Mouse (Mus musculus): Measurements from ENCODE around the gene Cbx3.
A peak's percentile ranks its signal among the peaks of the same experiment; 100 is the strongest.
"Not testable (repeated sequence)": the region's sequence is repeated elsewhere in the genome, so short reads cannot be mapped to it uniquely, and the experiment has no call there.

The Cbx3 gene

GRCm38 (mm10) chr6:51469715-51470310 is 347 bp upstream of the Cbx3 start, which contains the start of gene Hnrnpa2b1:
Gene Hnrnpa2b1, minus strand, starts transcription at chr6:51469894.
- DNase-seq (ENCODE audit: low spot score in 2 of 2): peak; percentile 95 to 99

DNA sequence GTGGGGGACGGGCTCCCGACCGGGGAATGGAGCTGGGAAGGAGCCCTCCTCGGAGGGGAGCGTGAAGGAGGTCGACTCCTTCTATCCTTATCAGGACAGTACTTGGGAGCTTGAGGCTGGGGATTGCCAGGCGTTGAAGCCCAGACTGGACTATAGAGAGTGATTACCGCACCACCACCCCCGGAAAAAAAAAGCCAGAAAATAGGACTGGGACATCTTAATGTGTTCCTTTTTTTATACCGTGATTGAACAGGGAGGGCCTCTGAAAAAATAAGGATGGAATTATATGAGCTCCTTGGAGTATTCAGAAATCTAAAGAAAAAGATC is 982 bp downstream of the Cbx3 start:
- no peak for DNase-seq (ENCODE audit: low spot score in 2 of 2)

GRCm38 (mm10) chr6:51471782-51472181 is 1.6 kb downstream of the Cbx3 start:
- DNase-seq (ENCODE audit: low spot score in 2 of 2): no peak

GRCm38 (mm10) chr6:51472213-51472612 is 2.1 kb downstream of the Cbx3 start:
- DNase-seq (ENCODE audit: low spot score in 2 of 2): no peak

DNA sequence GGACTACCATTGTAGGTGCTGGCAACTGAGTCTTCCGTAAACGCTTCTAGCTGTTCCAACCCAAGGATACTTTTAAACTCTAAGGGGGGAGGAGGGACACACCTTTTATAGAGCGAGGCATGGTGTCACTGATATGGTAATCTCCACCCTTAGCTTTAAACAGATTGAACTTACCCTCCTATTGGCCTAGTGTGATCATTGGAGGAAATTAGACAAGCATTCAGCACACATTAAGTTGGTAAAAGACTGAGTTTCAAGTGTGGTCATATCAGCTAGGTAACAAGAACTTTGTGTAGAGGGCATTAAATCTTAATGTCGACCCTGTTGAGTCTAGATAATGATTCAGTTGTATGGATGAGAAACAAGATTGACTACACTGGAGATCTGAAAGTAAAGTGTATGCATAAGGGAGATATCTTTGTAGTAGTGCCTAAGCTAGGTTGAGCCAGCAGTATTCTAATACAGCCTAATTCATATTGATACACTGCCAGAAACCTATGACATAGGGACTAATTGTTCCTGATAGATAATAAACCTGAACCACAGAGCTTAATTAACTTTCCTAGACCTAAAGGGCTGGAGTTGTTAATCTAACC is 9.1 kb downstream of the Cbx3 start:
- no peak for DNase-seq (ENCODE audit: low spot score in 2 of 2)

DNA sequence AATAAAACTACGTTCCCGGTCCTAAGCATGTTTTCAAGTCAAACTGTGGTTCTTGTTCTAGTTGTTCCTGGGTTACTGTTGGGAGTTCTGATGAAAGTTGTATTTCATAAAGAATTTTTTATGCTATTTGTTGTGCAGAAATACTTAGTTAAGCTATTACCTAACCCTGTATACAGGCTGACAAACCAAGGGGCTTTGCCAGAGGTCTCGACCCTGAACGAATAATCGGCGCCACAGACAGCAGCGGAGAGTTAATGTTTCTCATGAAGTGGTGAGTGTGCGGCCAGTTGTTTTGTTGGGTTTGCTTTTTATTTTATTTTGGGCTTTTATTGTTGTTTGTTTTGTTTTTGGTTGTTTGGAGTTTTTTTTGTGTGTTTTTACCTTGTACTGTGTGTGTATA is 11.4 kb downstream of the Cbx3 start:
- no peak for DNase-seq (ENCODE audit: low spot score in 2 of 2)

DNA sequence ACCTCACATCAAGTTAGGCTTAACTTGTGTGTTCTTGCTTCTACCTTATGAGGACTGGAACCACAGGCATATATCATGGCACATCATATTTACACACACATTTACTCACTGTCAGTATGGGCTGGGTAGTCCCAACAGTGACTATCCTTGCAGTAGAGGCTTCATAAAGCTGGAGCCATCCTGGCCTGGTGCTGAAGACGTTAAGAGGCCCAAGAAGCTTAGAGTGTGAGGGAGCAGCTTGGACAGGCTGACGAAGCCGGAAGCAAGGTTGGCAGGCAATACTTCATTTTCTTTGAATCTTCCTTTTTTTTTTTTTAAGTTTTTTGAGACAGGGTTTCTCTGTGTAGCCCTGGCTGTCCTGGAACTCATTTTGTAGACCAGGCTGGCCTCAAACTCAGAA is 13.7 kb downstream of the Cbx3 start:
- DNase-seq (ENCODE audit: low spot score in 2 of 2): no peak

- DNase-seq (ENCODE audit: low spot score in 2 of 2): not testable (repeated sequence)
Measured at GRCm38 (mm10) chr6:51484556-51484955, 14.4 kb downstream of the Cbx3 start.

- no peak for DNase-seq (ENCODE audit: low spot score in 2 of 2)
Measured at GRCm38 (mm10) chr6:51485646-51486045, 15.5 kb downstream of the Cbx3 start.

DNA sequence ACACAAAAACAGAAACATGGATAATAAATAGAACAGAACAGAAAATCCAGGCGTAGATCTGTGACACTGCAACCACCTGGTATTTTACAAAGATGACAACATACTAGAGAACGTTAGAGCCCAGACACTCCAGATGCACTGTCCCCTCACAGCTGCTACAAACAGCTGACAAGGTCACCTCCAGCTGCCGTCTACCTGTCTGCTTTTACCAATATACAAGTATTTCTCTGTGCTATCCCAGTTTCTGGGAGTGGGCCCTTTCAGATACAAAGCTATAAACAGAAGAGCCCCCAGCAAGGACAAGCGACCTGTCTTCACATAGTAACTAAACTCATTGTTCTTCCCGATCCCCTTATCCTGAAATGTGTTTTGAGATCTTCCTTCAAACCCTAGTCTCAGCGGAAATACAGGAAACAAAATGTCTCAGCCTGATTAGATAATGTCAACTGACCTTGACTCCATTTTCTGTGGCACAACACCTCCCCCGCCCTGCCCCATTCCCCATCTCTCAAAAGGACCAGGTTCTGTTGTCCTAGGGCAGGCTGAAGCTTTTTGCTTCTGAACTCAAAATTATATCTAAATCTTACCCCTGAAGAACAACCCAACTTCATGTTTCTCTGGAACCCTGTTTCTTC is 16.0 kb downstream of the Cbx3 start:
- no peak for DNase-seq (ENCODE audit: low spot score in 2 of 2)

- DNase-seq (ENCODE audit: low spot score in 2 of 2): no peak
Measured at GRCm38 (mm10) chr6:51486731-51487130, 16.6 kb downstream of the Cbx3 start.

GRCm38 (mm10) chr6:51489787-51490186 is 19.6 kb downstream of the Cbx3 start:
- DNase-seq (ENCODE audit: low spot score in 2 of 2): no peak

- no peak for DNase-seq (ENCODE audit: low spot score in 2 of 2)
Measured at GRCm38 (mm10) chr6:51497321-51498111, 27.4 kb downstream of the Cbx3 start.

DNA sequence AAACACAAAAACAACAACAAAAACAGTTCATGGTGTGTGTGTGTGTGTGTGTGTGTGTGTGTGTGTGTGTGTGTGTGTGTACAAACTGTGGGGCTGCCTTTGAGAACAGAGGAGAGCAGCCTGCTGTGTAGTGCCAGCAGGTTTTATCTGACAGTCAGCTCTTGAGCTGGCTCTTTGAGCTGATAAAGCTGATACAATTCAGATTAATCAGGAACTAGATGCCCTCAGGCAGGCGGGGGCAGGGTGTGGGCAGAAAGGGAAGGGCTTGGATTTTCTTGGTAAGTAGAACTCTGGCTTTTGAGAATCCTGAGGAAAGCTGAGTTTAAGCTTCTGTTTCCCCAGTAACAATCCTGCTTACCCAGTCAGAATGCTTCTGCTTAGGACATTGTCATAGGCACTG is 35.5 kb downstream of the Cbx3 start:
- no peak for DNase-seq (ENCODE audit: low spot score in 2 of 2)

DNA sequence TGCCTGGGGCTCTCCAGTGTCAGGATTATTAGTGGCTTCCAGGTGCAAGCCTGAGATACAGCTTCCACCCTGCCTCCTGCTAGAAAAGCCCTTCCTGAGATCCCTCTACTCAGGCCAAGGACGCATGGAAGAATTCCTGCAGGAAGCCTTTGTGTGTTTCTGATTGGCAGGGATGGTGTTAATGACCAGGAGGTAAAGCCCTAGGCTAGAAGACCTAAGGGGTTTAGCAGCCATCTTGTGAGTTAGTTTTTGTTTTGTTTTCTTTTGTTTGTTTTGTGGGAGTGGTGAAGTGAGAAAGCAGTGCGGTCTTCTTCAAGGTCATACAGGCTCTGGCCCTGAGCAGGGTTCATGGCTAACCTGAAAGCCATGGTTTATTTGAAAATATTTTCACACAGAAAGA is 37.4 kb downstream of the Cbx3 start:
- no peak for DNase-seq (ENCODE audit: low spot score in 2 of 2)

GRCm38 (mm10) chr6:51508750-51509648 is 38.8 kb downstream of the Cbx3 start:
- DNase-seq (ENCODE audit: low spot score in 2 of 2): peak; percentile 31 to 60

GRCm38 (mm10) chr6:51510094-51510493 is 39.9 kb downstream of the Cbx3 start:
- DNase-seq (ENCODE audit: low spot score in 2 of 2): no peak

- no peak for DNase-seq (ENCODE audit: low spot score in 2 of 2)
Measured at GRCm38 (mm10) chr6:51510946-51511345, 40.8 kb downstream of the Cbx3 start.

GRCm38 (mm10) chr6:51513745-51514144 is 43.6 kb downstream of the Cbx3 start:
- DNase-seq (ENCODE audit: low spot score in 2 of 2): no peak

GRCm38 (mm10) chr6:51514860-51515259 is 44.7 kb downstream of the Cbx3 start:
- no peak for DNase-seq (ENCODE audit: low spot score in 2 of 2)

DNA sequence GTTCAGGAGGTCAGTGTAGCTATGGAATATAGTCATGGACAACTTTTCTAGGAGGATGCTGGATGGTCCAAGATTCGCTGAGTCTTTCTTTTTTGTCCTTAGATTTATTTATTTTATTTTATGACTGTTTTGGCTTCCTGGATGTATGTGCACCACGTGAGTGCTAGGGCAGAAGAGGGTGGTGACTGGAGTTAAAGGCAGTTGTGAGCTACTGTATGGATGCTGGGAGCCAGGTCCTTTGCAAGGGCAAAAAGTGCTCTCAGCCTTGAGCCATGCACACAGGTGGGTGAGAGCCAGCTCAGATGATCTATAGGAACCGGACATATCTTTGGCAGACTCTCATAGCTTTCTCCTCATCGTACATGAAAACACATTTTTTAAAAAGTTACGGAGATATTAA is 53.1 kb downstream of the Cbx3 start:
- no peak for DNase-seq (ENCODE audit: low spot score in 2 of 2)
